Mouse (Mus musculus): ENCODE measurements around the gene Chil5.

GRCm38 (mm10) chr3:106001416-106002370 lies 30.9 kb downstream of the Chil5 start:
- no peak for TF ChIP-seq POLR2A (IDR thresholded peaks at IDR 0.05; ENCODE audit: extremely low read depth, insufficient read depth, low read length)
- no peak for TF ChIP-seq CTCF (IDR thresholded peaks at IDR 0.05; ENCODE audit: extremely low read depth, insufficient read depth, low read length)

Data from cortical plate, adult 2 months (tissue).